Mouse (Mus musculus): Measurements from ENCODE around the gene Gm9837.

The Gm9837 gene

DNA sequence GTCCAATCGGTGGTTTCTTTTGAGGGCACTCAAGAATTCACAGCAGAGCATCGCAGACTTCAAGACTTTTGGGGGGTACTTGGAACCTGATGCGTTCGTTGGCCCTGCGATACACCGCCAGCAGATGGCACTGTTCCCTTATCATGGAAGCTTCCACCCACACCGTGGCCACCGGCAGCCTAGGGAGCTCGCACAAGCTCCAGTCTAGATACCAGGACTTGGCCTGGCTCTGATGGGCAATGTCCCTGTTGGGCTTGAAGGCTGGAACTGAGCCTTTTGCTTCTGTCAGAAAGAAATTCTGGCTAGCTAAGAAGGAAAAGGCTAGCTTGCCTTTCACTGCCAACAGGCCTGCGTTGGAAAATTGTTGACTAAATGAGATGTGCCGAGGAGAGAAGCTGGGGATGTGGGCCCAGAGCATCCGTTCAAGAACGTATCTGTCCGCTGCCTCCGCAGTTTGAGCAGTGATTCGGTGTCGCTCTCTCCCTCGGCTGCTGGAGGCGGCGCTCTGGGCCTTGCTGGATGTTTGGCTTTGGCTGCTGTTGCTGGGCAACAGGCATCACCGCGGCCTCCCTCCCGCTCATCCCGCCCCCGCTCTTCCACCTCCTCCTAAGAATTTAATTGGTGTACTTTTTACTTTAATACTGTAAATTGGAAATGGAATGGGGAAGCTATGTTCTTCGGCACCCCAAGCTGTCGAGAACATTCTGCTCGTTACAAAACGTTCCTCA, at the start of gene Gm9837:
Gene Gm9837 (minus strand): TSS at position 512 of the 728 bp plus-strand sequence.
- peak; percentile 97 for DNase-seq (ENCODE audit: low spot score)

DNA sequence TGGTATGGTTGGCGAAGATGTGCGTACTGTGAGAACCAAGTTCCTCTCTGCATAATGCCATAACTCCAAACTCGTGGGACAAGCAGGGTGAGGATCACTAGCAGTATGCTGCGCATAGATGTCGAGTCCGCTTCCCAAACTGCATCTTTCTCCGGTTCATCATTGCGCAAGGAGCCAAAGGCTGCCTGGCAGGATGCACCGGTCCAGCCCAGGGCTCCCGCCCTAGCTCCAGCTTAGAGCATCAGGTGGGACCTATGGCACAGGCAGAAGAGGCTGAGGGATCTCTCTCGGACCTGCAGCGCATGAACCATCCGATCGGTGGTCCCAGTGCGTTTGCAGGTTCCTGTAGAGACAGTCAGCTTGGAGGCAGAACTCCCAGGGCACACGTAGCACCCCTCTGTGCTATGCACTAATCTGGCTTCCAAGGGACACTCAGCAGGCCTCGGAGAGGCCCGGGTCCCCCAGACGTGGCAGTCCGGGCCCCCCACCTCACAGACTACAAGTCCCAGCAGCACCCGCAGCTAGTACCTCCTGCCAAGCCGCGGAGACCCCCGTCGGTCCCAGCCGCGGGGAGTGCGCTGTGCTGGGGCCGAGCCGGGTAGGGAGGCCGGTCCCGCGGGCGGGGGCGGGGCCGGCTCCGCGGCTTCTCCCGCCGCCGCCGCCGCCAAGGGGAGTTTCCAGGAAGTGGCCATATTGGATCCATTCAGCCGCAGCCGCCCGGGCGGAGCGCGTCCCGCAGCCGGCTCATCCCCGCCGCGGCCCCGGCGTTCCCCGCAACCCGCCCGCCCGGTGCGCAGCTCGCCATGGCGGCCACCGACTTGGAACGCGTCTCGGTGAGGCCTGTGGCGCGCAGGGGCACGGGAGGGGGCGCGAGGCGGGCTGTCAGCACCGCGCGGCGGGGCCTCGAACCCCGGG, 49.2 kb upstream of the Gm9837 start, which contains the start of gene Sept8:
Gene Sept8 (plus strand): TSS at position 51 of the 915 bp plus-strand sequence.
- peak; percentile 69 for DNase-seq (ENCODE audit: low spot score)

DNA sequence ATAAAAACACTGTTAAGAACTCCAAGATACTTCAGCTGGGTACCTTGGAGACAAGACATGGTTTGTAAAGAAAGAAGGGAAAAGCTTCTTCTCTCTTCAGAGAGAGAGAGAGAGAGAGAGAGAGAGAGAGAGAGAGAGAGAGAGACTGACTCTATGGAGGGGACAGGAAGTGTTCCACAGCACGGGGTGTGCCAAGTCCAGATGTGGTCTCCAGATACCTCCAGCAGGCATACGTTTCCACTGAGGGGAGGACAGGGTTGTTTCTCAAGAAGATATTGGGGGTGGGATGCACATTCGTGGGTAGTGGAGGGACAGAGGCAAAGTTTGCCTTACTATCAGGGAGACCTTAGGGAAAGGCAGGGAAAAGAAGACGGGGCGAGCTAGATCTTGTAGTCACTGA, 48.5 kb upstream of the Gm9837 start:
- no peak for DNase-seq (ENCODE audit: low spot score)

DNA sequence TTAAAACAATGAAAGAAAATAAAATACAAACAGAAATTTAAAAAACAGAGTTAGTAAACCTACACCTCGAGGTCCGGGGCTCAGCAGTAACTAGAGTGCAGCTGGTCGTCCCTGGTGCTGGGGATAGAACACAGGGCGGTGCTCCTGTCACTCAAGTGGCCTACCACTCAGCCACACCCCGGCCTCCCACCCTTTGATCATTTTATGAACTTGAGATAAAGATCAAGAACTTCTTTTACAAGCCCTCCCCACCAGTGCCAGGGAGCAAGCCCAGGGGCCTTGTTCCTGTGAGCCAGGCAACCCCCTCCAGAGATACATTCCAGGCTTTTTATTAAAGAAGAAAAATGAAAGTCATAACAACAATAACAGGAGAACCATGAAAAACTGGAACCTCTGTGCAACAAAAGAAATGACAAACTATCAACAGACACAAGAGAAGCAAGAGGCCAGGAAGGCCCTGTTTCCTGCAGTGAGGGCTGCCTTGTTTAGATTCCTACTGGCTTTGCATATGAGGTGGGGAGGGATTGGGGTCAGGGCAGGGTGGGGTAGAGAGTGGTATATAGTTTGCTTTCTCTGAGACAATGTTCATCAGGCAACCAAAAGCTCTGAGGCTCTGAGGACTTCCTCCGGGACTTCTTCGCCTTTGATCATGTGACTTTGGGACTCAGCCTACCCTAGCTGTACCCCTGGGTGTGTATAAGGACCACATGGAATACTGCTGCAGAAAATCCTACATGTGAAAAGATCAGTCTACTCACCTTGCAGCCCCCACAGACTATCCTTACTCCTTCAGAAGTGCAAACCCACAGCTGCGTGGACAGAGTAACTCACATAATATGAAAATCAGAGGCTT, 46.7 kb upstream of the Gm9837 start:
- DNase-seq (ENCODE audit: low spot score), result peak; percentile 36

DNA sequence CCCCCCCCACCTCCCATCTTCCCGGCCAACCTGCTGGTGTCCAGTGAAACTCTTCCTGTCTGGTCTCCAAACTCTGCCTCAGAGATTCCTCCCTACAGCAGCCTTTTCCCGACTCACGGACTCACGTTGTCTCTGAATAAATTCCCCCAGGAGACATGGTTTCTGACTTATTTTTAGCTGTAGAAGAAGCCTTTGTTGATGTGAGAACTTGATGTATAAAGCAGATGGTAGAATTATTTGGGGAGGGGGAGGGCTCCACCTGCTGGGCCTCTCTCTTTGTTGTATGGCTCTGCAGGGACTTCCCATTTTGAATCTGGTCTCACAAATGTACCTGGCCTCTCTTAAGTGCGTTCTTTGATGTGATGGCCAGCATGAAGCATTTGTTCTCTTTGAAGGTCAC, 40.1 kb upstream of the Gm9837 start:
- DNase-seq (ENCODE audit: low spot score), result no peak

DNA sequence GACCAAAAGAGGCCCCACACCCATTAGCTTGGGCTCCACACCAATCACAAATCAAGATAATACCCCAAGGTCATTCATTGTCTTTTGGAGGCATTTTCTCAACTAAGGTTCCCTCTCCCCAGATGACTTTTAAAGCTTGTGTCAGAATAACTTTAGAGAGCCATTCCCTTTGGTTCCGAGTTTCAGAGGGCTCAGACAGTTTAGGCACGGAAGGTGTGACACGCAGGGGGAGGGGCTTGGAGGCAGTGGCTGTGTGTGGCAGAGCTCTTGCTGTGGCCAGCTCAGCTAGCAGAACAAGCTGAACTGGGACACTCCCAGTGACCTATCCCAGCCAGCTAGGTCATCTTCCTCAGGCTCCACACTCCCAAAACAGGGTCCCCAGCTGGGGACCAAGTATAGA, 38.3 kb upstream of the Gm9837 start:
- DNase-seq (ENCODE audit: low spot score), result no peak

DNA sequence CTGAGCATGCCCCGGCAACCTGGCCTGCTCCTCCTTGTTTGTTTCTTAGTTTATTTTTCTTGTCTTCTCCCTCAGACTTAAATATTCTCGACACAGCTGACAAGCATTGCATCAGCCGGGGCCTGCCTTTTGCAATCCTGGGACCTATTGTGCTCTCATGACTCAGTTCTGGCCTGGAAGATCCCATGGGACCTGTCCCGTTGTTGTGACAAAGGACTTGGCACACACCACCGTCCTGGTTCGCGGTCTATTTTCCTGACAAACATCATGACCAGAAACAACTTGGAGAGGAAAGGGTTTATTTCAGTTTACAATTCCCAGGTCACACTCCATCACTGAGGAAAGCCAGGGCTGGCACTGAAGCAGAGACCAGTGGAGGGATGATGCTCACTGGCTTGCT, 37.9 kb upstream of the Gm9837 start:
- no peak for DNase-seq (ENCODE audit: low spot score)

DNA sequence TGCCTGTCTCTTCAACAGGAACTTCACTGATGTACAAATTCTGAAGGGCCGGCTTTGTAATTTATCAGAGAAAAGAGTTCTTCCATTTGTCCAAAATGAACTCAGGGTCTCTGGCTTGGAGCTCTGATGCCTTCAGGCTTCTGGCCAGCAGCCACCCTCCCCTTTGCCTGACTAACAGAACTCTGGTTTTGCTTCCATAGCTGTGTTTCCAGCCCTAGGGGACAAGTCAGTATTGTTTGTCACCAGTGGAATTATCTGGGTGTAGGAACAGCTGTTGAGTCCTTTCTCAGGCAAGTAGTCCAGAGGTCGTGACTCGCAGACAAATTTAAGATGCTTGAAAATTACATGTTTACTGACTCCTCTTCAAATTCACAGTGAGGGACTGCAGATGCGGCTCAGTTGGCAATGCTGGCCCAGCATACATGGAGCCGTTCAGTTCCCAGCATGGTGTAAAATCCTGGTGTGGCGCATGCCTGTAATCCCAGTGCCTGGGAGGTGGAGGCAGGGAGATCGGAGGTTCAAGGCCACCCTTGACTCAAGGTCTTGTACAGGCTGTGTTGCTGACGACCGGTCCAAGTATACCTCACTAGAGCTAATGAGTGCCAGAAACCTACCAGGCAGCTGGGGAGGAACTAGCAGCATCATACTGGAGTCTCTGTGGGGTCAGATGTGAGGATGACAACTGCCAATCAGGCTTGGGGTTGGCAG, 37.0 kb upstream of the Gm9837 start:
- DNase-seq (ENCODE audit: low spot score), result no peak

DNA sequence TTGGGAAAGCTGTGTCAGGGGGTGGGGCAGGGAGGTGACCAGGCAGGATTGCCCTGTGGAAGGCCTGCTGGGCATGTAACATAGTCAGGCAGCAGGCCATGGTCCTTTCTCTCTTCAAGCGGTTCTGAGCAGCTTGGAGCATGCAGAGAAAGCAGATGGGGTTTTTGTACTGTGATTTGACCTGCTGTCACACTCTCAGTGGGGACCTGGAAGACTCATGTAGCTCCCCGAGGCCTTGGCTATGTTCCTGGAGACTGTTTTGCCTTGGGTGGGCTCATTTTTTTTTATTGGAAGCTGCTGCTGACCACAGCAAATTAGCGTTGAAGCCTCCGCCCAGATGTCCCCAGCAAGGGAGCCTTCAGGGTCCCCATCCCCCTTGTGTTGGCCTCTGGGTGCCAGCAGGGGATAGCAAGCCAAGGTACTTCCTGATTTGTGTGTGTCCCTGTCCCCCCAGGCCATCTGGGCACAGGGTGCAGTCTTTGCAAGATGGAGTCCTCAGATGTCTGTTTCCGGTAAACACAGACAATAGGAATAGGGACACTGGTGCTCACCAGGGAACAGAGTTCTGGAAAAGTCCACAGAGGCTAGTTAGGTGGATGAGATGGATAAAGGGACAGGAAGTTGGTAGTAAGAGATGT, 34.9 kb upstream of the Gm9837 start:
- DNase-seq (ENCODE audit: low spot score), result no peak

DNA sequence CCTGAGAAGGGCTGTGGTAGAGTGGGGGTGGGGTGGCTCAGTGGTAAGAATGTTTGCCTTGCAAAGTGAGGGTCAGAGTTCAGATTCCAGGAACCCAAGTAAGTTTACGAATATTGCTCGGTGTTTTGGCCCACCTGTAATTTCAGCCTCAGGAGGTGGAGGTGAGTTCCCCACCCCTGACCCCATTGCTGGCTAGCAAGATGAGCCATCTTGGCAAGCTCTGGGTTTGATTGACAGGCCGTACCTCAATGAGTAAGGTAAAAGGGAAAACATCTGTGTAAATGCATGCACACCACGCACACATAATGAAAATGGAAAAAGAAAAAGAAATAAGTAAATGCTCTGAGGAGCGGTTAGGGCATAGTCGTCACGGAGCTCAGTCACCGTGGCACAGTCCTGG, 34.1 kb upstream of the Gm9837 start:
- DNase-seq (ENCODE audit: low spot score), result no peak

DNA sequence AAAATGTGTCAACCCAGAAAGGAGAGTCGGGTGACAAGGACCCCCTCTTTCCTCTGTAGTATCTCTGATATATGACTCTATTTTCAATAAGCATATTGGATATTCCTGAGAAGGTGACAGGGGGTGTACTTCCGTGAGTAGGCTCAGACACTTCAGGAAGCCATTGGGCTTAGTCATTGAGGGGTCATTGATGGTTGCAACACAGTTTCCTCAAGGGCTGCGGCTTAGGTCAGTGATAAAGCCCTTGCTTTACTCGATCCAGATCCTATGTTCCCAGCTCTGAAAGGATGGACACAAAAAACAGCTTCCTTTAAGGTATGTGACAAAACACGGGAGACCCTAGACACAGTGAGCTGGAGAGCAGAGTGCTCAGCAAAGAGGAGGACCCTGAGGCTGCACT, 33.5 kb upstream of the Gm9837 start:
- no peak for DNase-seq (ENCODE audit: low spot score)

DNA sequence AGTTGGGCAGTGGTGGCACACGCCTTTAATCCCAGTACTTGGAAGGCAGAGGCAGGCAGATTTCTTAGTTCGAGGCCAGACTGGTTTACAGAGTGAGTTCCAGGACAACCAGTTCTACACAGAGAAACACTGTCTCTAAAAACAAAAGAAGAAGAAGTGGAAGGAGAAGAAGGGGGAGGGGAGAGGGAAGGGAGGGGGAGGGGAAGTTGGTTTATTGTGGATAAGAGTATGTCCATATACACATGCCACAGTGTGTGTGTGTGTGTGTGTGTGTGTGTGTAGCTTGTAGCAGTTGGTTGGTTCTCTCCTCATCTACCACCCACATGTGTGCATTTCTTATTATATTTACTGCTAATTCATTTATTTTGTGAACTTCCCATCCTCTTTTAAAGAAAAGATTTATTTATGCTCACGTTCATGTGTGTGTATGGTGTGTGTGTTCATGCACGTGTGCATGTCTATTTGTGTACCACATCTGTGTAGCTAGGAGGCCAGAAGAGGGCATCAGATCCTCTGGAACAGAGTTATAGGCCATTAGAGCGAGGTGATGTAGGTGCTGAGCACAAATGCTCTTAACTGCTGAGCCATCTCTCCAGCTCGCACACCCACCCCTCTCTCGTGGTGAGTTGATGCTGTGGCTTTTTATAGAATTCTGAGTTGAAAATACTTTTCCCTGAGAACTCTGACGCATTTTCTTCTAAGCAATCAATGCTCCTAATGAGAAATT, 31.9 kb upstream of the Gm9837 start:
- DNase-seq (ENCODE audit: low spot score), result no peak

DNA sequence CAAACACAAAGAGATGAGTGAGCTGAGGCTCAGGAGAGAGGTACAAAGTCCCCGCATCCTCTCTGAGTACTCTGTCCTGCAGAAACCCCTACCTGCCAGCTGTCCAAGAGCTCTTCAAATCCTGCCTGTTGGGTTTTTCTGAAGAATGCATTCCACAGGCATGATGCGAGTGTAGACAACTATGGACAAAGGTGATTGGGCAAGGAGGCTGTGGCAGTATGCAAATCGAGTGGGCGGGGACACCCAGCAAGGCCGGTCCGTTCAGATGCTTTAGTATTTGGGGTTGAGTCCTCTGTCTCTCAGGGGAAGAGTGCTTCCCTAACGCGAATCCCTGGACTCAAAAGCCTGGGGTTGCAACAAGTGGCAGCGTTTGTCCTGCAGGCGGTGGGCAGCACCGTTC, 30.3 kb upstream of the Gm9837 start:
- DNase-seq (ENCODE audit: low spot score), result peak; percentile 60

DNA sequence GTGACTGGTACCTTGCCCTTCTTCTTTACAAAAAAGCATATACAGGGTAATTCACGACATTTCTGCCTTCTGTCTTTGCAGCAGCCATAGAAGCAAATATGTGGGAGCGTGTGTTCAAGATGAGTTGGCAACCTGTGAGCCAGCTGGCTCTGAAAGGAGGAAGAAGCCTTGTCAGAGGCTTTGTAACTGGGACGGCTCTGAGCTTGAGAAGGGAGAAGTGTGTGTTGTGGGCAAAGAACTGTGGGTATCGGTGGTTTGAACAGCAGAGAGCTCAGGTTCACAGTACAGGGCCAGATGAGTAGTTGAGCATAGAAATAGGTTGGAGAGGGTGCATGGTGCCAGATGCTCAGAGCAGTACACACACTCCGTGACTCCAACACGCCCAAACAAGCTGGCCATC, 26.7 kb upstream of the Gm9837 start:
- no peak for DNase-seq (ENCODE audit: low spot score)

DNA sequence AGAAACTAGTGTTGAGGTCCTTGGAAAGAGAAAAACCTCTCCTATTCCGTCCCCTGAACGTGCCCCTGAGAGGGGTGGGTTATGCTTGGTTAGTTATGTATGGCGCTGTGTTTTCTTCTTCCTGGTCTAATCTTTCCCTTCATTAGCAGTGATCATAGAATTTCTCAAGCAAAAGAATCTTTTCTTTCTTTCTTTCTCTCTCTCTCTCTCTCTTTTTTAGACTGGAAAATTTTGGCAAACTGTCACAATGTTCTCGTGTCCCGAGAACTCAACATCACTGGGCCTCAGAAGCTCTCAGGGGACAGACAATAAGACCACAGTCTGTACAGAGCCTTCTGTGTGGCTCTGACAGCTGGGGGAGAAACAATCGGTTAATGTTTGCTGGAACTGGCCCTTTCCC, 25.1 kb upstream of the Gm9837 start:
- peak; percentile 42 for DNase-seq (ENCODE audit: low spot score)

DNA sequence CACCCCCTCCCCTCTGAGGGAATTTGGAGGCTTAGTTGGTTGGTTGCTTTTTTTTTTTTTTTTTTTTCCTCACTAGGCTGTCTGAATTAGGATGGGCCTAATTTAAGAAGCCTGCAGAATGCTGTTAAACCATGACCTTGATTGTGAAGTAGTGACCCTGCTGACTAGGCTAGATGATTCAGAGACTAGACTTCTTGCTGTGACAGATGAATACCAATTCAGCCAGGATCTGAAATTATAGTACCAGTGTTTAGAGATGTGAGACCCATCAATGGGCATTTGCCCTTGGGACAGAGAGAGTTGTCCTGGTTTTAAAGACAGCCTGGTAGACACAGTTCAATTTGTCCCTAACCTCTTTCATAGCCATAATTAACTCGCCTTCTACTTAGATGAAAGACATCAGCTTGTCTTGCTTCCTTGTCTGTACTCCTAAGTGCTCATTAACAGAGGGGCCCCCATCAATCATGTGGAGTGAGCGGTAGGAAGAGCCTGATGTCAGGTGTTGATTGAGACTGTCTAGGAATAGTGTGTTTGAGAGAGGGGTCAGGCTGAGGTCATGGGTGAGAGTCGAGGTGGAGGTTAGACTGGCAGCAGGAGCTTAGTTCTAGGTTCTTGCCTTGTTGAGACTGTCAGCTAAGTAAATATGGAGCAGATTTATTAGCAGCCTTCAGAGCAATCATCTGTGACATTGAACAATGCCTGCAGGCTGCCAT, 23.1 kb upstream of the Gm9837 start:
- DNase-seq (ENCODE audit: low spot score), result peak; percentile 78

DNA sequence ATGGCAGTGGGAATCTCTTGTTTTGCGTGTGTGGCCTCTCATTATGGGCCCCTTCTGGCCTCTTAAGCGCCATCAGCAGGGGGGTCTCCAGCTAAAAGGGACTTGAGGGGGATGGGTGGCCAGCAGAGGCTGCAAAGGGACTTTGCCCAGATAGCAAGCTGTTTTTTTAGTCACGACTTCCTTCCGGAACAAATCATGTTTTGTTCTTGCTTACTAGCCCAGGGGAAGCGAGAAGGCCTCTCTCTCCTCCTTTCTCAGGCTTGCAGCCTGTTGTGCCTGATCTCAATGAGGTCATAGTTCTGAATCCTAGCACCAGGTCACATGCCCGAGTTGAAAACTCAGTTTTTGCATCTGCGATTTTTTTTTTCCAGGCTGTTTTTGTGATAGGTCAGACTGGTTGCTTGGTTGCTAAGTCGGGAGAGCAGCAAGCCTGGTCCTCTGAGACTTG, 21.7 kb upstream of the Gm9837 start:
- peak; percentile 80 for DNase-seq (ENCODE audit: low spot score)

DNA sequence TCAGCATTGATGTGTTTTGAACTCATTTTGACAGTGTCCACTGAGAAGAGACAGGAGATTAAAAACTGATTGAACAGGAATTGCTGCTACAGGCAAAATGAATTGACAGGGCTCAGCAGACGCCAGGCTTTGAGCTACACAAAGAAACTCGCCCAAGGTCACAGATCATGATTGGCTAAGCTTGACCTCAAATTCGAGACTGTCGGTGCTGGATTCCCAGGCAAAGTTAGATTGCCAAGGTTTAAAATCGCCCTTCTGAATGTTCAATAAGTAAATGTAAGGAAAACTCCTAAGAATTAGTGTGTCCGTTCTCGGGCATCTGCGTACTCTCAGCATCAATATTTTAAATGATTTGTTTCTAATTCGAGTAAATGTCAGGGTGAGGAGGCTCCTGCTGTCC, 19.1 kb upstream of the Gm9837 start:
- no peak for DNase-seq (ENCODE audit: low spot score)

DNA sequence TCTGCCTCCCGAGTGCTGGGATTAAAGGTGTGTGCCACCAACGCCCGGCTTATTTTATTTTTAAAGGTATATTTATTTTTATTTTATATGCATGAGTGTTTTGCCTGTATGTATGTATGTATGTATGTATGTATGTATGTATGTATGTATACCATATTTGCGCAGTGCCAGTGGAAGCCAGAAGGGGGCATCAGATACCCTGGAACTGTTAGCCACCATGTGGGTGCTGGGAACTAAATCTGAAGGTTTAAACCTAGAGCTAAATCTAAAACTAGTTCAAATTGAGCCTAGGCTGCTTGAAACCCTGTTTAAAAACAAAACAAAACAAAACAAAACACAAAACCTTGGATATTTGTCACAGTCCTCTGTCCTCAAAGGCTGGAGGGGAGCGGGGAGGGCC, 18.7 kb upstream of the Gm9837 start:
- DNase-seq (ENCODE audit: low spot score), result no peak
